In the genomic region with DNA sequence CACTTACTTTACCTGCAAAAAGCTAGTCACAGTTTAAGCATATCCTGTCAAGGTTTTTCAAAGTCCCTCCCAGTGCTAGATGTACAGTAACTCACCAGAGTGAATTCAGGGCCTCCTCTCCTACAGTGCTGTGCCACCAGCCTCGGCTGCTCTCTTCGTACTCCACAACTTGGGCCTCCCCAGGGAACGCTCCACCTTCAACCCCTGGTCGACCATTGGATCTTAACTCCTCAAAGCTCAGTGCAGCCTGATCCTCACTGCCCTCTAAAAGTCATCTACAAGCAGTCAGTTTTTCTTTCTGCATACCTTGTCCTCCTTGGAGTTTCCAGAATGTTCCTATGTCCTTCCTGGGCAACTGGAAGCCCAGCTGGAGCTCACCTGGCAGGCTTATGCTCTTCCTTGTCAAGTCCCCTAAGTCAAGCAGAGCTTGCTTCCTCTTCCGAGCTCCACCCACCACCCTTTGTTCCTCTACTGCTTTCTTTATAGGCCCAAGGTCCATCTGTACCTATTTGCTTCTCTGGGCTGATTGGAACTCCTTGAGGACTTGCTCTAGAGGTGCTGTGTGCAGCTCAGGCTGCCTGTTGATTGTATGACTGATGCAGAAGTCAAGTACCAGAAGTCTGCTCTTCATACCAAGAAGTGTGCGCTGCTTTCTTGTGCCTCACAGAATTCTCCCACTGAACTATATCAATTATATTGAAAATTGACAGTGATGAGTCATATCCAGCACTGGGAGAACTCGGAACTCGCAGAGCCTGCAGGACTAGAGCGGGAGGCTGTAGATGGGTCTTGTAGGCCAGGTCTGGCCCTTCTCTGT, we compare ENCODE assay signal across 8 mouse cellular contexts.
DNase-seq lines count a peak whose midpoint lies in the region; ATAC-seq and TF ChIP-seq lines count a peak whose summit lies in the region.

No protein-coding gene starts in this region.

- no peaks in the 10 kb centered on the region; the same call in 1 of the 2 replicates for H3K79me2 ChIP-seq in MEL (ENCODE audit: control insufficient read depth, insufficient read depth, low read length, poor library complexity)

- no peaks in the 10 kb centered on the region for H3K27me3 ChIP-seq in MEL (ENCODE audit: control insufficient read depth in 1 of 2, insufficient read depth in 2 of 2, low read length in 2 of 2)
- no peaks in the 10 kb centered on the region for H3K27me3 ChIP-seq in midbrain, embryonic 11.5 days (ENCODE audit: control insufficient read depth, insufficient read depth, low read length)

- peak overlapping the region; percentile 57 for H3K27ac ChIP-seq in MEL (ENCODE audit: control insufficient read depth, low read depth, low read length)
- H3K27ac ChIP-seq in midbrain, embryonic 11.5 days (ENCODE audit: low read depth, low read length): peak overlapping the region; percentile 84

- no peak for TF ChIP-seq POLR2A in MEL (IDR thresholded peaks at IDR 0.05; ENCODE audit: control insufficient read depth in 1 of 2, insufficient read depth in 1 of 2, low read depth in 1 of 2, low read length in 2 of 2, poor library complexity in 1 of 2)

- H3K36me3 ChIP-seq in MEL (ENCODE audit: control insufficient read depth in 1 of 2, insufficient read depth in 2 of 2, low read length in 2 of 2): peaks cover 0 to 42% of the 10 kb centered on the region in 2 experiments; a peak in 2 of 4 replicates
- 0 out of 2 replicates have a peak, but pooled peaks cover 2% of the 10 kb centered on the region for H3K36me3 ChIP-seq in midbrain, embryonic 11.5 days (ENCODE audit: control insufficient read depth, insufficient read depth, low read length)

- peak overlapping the region; percentile 49 to 70; a peak in 3 of 4 replicates for H3K4me3 ChIP-seq in MEL (ENCODE audit: control insufficient read depth in 1 of 2, insufficient read depth in 1 of 2, low read depth in 2 of 2, low read length in 2 of 2)
- H3K4me3 ChIP-seq in midbrain, embryonic 11.5 days (ENCODE audit: low read depth, low read length): peak overlapping the region; percentile 75

- ATAC-seq in granulocyte monocyte progenitor cell, adult 5-6 weeks (replicated peaks; ENCODE audit: poor library complexity, severe bottlenecking): peak; percentile 43
- peak; percentile 2; the same call in 1 of the 2 replicates for ATAC-seq in midbrain, embryonic 11.5 days (ENCODE audit: low FRiP score)

- H3K4me2 ChIP-seq in midbrain, embryonic 11.5 days: peak overlapping the region; percentile 83

- 45% methylated on average over 9 of the region's 9 CpGs for WGBS in midbrain, embryonic 11.5 days

- H3K9me3 ChIP-seq in MEL (replicated peaks; ENCODE audit: insufficient read depth, low read length): no peaks in the 10 kb centered on the region
- H3K9me3 ChIP-seq in midbrain, embryonic 11.5 days (ENCODE audit: control insufficient read depth, low read length): no peaks in the 10 kb centered on the region

- peak overlapping the region; percentile 79 for H3K9ac ChIP-seq in MEL (ENCODE audit: control insufficient read depth, low read depth, low read length, poor library complexity, severe bottlenecking)
- peak overlapping the region; percentile 90 for H3K9ac ChIP-seq in midbrain, embryonic 11.5 days (ENCODE audit: low read length)

- no peak for TF ChIP-seq RAD21 in MEL (IDR thresholded peaks at IDR 0.05; ENCODE audit: low read depth, low read length)

- peak; percentile 94 for DNase-seq in A20 (ENCODE audit: low read depth, low spot score)
- peak; percentile 78 for DNase-seq in MEL (ENCODE audit: low read depth, low spot score)
- DNase-seq in kidney, postnatal 25 days: peak; percentile 61 to 77
- no peak for DNase-seq in midbrain, embryonic 11.5 days (ENCODE audit: low spot score, missing footprints)
- DNase-seq in thymus, postnatal 36 days: peak; percentile 39 to 40
- DNase-seq in ovary, postnatal 10 days (ENCODE audit: low spot score): no peak
- DNase-seq in layer of hippocampus, adult 18-20 months (ENCODE audit: low spot score in 2 of 2): no peak

- TF ChIP-seq CTCF in MEL (IDR thresholded peaks at IDR 0.05 in 2 of 3, conservative IDR thresholded peaks at IDR 0.05 in 1 of 3; ENCODE audit: control insufficient read depth in 1 of 3, insufficient read depth in 1 of 3, low read depth in 2 of 3, low read length in 3 of 3, poor library complexity in 1 of 3, severe bottlenecking in 1 of 3): no peak

- TF ChIP-seq EP300 in MEL (IDR thresholded peaks at IDR 0.05; ENCODE audit: low read depth in 1 of 2, low read length in 2 of 2): no peak

- H3K4me1 ChIP-seq in MEL (ENCODE audit: control insufficient read depth in 1 of 2, insufficient read depth in 2 of 2, low read length in 2 of 2): peaks cover 7 to 39% of the 10 kb centered on the region in 2 experiments
- H3K4me1 ChIP-seq in midbrain, embryonic 11.5 days (ENCODE audit: control insufficient read depth, insufficient read depth, low read length): peaks cover 19% of the 10 kb centered on the region

TF ChIP-seq in MEL, 35 proteins besides CTCF, POLR2A, EP300 and RAD21:
- TF ChIP-seq MYC (IDR thresholded peaks at IDR 0.05; ENCODE audit: low read depth, low read length) (no peak), MAZ (IDR thresholded peaks at IDR 0.05; ENCODE audit: low read depth, low read length) (no peak), E2F4 (IDR thresholded peaks at IDR 0.05; ENCODE audit: borderline replicate concordance, low read depth, low read length) (no peak), MAX (IDR thresholded peaks at IDR 0.05; ENCODE audit: low read length) (no peak), NELFE (IDR thresholded peaks at IDR 0.05; ENCODE audit: low read depth, low read length) (no peak), JUND (IDR thresholded peaks at IDR 0.05; ENCODE audit: low read depth, low read length) (no peak)
TF ChIP-seq in MEL: peak in this region for 0.

Comparison
In these comparisons a context has a peak if more than half of its experiments do, and no peak if none do; other contexts are left out.
1. DNase-seq: peak in A20 (single experiment), MEL (single experiment), kidney, postnatal 25 days (2 of 2) and thymus, postnatal 36 days (2 of 2); none in midbrain, embryonic 11.5 days (single experiment), ovary, postnatal 10 days (single experiment) and layer of hippocampus, adult 18-20 months (0 of 2).